Mouse (Mus musculus): ENCODE results near the gene Kank1. TPM values are rescaled to one million over a fixed set of nuclear protein-coding genes. Genes with fewer than 3 reads are reported as not detected.

Kank1 gene
- polyA plus RNA-seq, 1 experiment from 2014 or later = 3.5 TPM

GRCm38 (mm10) chr19:25253628-25254027 lies 16.9 kb downstream of the Kank1 start:
- H3K4me2 ChIP-seq = no peak overlapping the region
- no peak for DNase-seq
- no peaks in the 10 kb centered on the region for H3K27me3 ChIP-seq
- H3K27ac ChIP-seq = no peak overlapping the region
- no peak overlapping the region for H3K9ac ChIP-seq
- no peaks in the 10 kb centered on the region for H3K9me3 ChIP-seq (replicated peaks)
- no peaks in the 10 kb centered on the region for H3K4me1 ChIP-seq (replicated peaks)
- H3K4me3 ChIP-seq (replicated peaks) = no peak overlapping the region
- 72% methylated on average over 3 of the region's 3 CpGs for WGBS (ENCODE audit: insufficient replicate concordance)
- ATAC-seq (ENCODE audit: low read depth) = no peak
- no peaks in the 10 kb centered on the region for H3K36me3 ChIP-seq

- H3K4me2 ChIP-seq = no peak overlapping the region
- no peaks in the 10 kb centered on the region for H3K9me3 ChIP-seq (replicated peaks)
- ATAC-seq (ENCODE audit: low read depth) = no peak
- H3K27ac ChIP-seq = no peak overlapping the region
- H3K4me3 ChIP-seq (replicated peaks) = no peak overlapping the region
- no peaks in the 10 kb centered on the region for H3K27me3 ChIP-seq
- no peaks in the 10 kb centered on the region for H3K4me1 ChIP-seq (replicated peaks)
- H3K36me3 ChIP-seq = no peaks in the 10 kb centered on the region
- 67% methylated on average over 6 of the region's 6 CpGs for WGBS (ENCODE audit: insufficient replicate concordance)
- DNase-seq = no peak
- H3K9ac ChIP-seq = no peak overlapping the region
Observed at GRCm38 (mm10) chr19:25258321-25258720, 21.5 kb downstream of the Kank1 start.

GRCm38 (mm10) chr19:25266181-25266580 lies 29.4 kb downstream of the Kank1 start:
- ATAC-seq (ENCODE audit: low read depth) = no peak

GRCm38 (mm10) chr19:25267247-25267646 lies 30.5 kb downstream of the Kank1 start:
- no peaks in the 10 kb centered on the region for H3K36me3 ChIP-seq
- no peak overlapping the region for H3K27ac ChIP-seq
- no peak overlapping the region for H3K4me2 ChIP-seq
- no peaks in the 10 kb centered on the region for H3K4me1 ChIP-seq (replicated peaks)
- 0 out of 2 replicates have a peak, but pooled peaks cover 3% of the 10 kb centered on the region for H3K27me3 ChIP-seq
- no peak overlapping the region for H3K4me3 ChIP-seq (replicated peaks)
- no peak overlapping the region for H3K9ac ChIP-seq
- no peak for ATAC-seq (ENCODE audit: low read depth)
- DNase-seq = no peak
- 38% methylated on average over 6 of the region's 6 CpGs for WGBS (ENCODE audit: insufficient replicate concordance)
- H3K9me3 ChIP-seq (replicated peaks) = peaks cover 3% of the 10 kb centered on the region; the same call in 1 of the 2 replicates

More at GRCm38 (mm10) chr19:25266181-25266580, 29.4 kb downstream of the Kank1 start:
- no peak for DNase-seq
- no peaks in the 10 kb centered on the region for H3K4me1 ChIP-seq (replicated peaks)
- H3K27me3 ChIP-seq = 0 out of 2 replicates have a peak, but pooled peaks cover 3% of the 10 kb centered on the region
- H3K4me3 ChIP-seq (replicated peaks) = no peak overlapping the region
- no peak overlapping the region for H3K4me2 ChIP-seq
- no peaks in the 10 kb centered on the region for H3K36me3 ChIP-seq
- H3K9ac ChIP-seq = no peak overlapping the region
- no peak overlapping the region for H3K27ac ChIP-seq
- peaks cover 3% of the 10 kb centered on the region; the same call in 1 of the 2 replicates for H3K9me3 ChIP-seq (replicated peaks)
- 37% methylated on average over 9 of the region's 9 CpGs for WGBS (ENCODE audit: insufficient replicate concordance)

GRCm38 (mm10) chr19:25268532-25268931 lies 31.8 kb downstream of the Kank1 start:
- Histone ChIP-seq H3K36me3 (no peaks in the 10 kb centered on the region), H3K9ac (no peak overlapping the region), H3K27ac (no peak overlapping the region), H3K9me3 (replicated peaks) (peaks cover 3% of the 10 kb centered on the region; the same call in 1 of the 2 replicates), H3K4me2 (no peak overlapping the region), H3K4me3 (replicated peaks) (no peak overlapping the region), H3K27me3 (0 out of 2 replicates have a peak, but pooled peaks cover 3% of the 10 kb centered on the region), H3K4me1 (replicated peaks) (no peaks in the 10 kb centered on the region)
- 53% methylated on average over 6 of the region's 6 CpGs for WGBS (ENCODE audit: insufficient replicate concordance)
- DNase-seq = no peak
- ATAC-seq (ENCODE audit: low read depth) = no peak

- 0 out of 2 replicates have a peak, but pooled peaks cover 3% of the 10 kb centered on the region for H3K27me3 ChIP-seq
- no peak overlapping the region for H3K4me3 ChIP-seq (replicated peaks)
- WGBS (ENCODE audit: insufficient replicate concordance) = 51% methylated on average over 9 of the region's 9 CpGs
- no peak overlapping the region for H3K9ac ChIP-seq
- peaks cover 3% of the 10 kb centered on the region; the same call in 1 of the 2 replicates for H3K9me3 ChIP-seq (replicated peaks)
- no peak for ATAC-seq (ENCODE audit: low read depth)
- H3K4me1 ChIP-seq (replicated peaks) = no peaks in the 10 kb centered on the region
- no peak overlapping the region for H3K27ac ChIP-seq
- no peak for DNase-seq
- no peaks in the 10 kb centered on the region for H3K36me3 ChIP-seq
- H3K4me2 ChIP-seq = no peak overlapping the region
Observed at GRCm38 (mm10) chr19:25271591-25271990, 34.8 kb downstream of the Kank1 start.

- no peak overlapping the region for H3K4me2 ChIP-seq
- no peaks in the 10 kb centered on the region for H3K4me1 ChIP-seq (replicated peaks)
- H3K9me3 ChIP-seq (replicated peaks) = peaks cover 3% of the 10 kb centered on the region; the same call in 1 of the 2 replicates
- H3K4me3 ChIP-seq (replicated peaks) = no peak overlapping the region
- ATAC-seq (ENCODE audit: low read depth) (no peak), DNase-seq (no peak)
- H3K27ac ChIP-seq = no peak overlapping the region
- H3K27me3 ChIP-seq = no peaks in the 10 kb centered on the region
- no peaks in the 10 kb centered on the region for H3K36me3 ChIP-seq
- H3K9ac ChIP-seq = no peak overlapping the region
Observed at GRCm38 (mm10) chr19:25273179-25273578, 36.4 kb downstream of the Kank1 start.

GRCm38 (mm10) chr19:25276600-25277395 lies 40.0 kb downstream of the Kank1 start:
- Histone ChIP-seq H3K36me3 (no peaks in the 10 kb centered on the region), H3K4me2 (no peak overlapping the region), H3K9ac (no peak overlapping the region), H3K27me3 (no peaks in the 10 kb centered on the region), H3K4me1 (replicated peaks) (no peaks in the 10 kb centered on the region), H3K27ac (no peak overlapping the region), H3K4me3 (replicated peaks) (no peak overlapping the region), H3K9me3 (replicated peaks) (no peaks in the 10 kb centered on the region)
- DNase-seq (no peak), ATAC-seq (ENCODE audit: low read depth) (no peak)
- 67% methylated on average over 15 of the region's 15 CpGs for WGBS (ENCODE audit: insufficient replicate concordance)

- no peak overlapping the region for H3K4me2 ChIP-seq
- ATAC-seq (ENCODE audit: low read depth) (no peak), DNase-seq (no peak)
- no peaks in the 10 kb centered on the region for H3K27me3 ChIP-seq
- 54% methylated on average over 5 of the region's 5 CpGs for WGBS (ENCODE audit: insufficient replicate concordance)
- no peak overlapping the region for H3K4me3 ChIP-seq (replicated peaks)
- no peaks in the 10 kb centered on the region for H3K36me3 ChIP-seq
- H3K4me1 ChIP-seq (replicated peaks) = no peaks in the 10 kb centered on the region
- H3K27ac ChIP-seq = no peak overlapping the region
- no peaks in the 10 kb centered on the region for H3K9me3 ChIP-seq (replicated peaks)
- no peak overlapping the region for H3K9ac ChIP-seq
Observed at GRCm38 (mm10) chr19:25277761-25278160, 41.0 kb downstream of the Kank1 start.

GRCm38 (mm10) chr19:25279603-25280002 lies 42.8 kb downstream of the Kank1 start:
- no peak overlapping the region for H3K4me3 ChIP-seq (replicated peaks)
- no peaks in the 10 kb centered on the region for H3K4me1 ChIP-seq (replicated peaks)
- no peaks in the 10 kb centered on the region for H3K36me3 ChIP-seq
- H3K9me3 ChIP-seq (replicated peaks) = no peaks in the 10 kb centered on the region
- H3K27me3 ChIP-seq = no peaks in the 10 kb centered on the region
- ATAC-seq (ENCODE audit: low read depth) = no peak
- no peak overlapping the region for H3K4me2 ChIP-seq
- no peak for DNase-seq
- H3K9ac ChIP-seq = no peak overlapping the region
- no peak overlapping the region for H3K27ac ChIP-seq
- WGBS (ENCODE audit: insufficient replicate concordance) = 61% methylated on average over 5 of the region's 5 CpGs

- no peak overlapping the region for H3K27ac ChIP-seq
- no peaks in the 10 kb centered on the region for H3K9me3 ChIP-seq (replicated peaks)
- H3K27me3 ChIP-seq = no peaks in the 10 kb centered on the region
- DNase-seq = no peak
- H3K36me3 ChIP-seq = no peaks in the 10 kb centered on the region
- WGBS (ENCODE audit: insufficient replicate concordance) = 49% methylated on average over 2 of the region's 2 CpGs
- H3K4me2 ChIP-seq = no peak overlapping the region
- no peak overlapping the region for H3K9ac ChIP-seq
- no peak for ATAC-seq (ENCODE audit: low read depth)
- H3K4me3 ChIP-seq (replicated peaks) = no peak overlapping the region
- H3K4me1 ChIP-seq (replicated peaks) = no peaks in the 10 kb centered on the region
Observed at GRCm38 (mm10) chr19:25283665-25284064, 46.9 kb downstream of the Kank1 start.

All from liver, embryonic 13.5 days (tissue).